Comparison of ENCODE assay signal across 14 mouse cellular contexts in the genomic region with DNA sequence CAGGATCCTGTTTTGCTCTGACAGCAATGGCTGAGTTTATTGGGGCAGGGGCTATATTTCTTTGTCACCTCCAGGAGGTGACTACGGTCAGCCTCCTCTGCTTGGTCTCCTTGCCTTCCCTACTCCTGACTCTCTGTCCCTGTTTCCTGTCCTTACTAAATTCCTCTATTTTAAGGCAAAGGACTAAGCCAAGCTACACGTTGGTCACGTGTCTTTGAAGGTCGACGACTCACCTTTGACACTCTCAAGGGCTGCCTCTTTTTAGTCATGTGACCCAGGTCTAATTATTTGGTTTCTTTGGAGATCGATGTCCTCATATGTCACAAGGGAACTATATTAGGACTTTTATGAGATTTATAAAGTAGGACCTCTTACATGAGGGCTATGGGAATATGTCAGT.
DNase-seq lines count a peak whose midpoint lies in the region; ATAC-seq lines count a peak whose summit lies in the region.
"Had no signal": no experiment of that assay in that cellular context is flagged by ENCODE, and none has a peak within 500 bp of the region (broad histone marks: within the 10 kb centered on the region; RNA-seq: fewer than 3 reads in every experiment).

No protein-coding gene starts in this region.

- H3K9me3 ChIP-seq in kidney, embryonic 14.5 days (ENCODE audit: control insufficient read depth, low read length) = no peaks in the 10 kb centered on the region
- H3K9me3 ChIP-seq in neural tube, embryonic 13.5 days = no peaks in the 10 kb centered on the region
- no peaks in the 10 kb centered on the region for H3K9me3 ChIP-seq in liver, embryonic 13.5 days (replicated peaks)
- H3K9me3 ChIP-seq: embryonic facial prominence, embryonic 10.5 days had no signal

- ATAC-seq in kidney, embryonic 14.5 days (ENCODE audit: low FRiP score, low TSS enrichment) = no peak
- no peak for ATAC-seq in neural tube, embryonic 13.5 days (ENCODE audit: low read depth)
- ATAC-seq in liver, embryonic 13.5 days (ENCODE audit: low read depth) = peak; percentile 11; the same call in 1 of the 2 replicates
- ATAC-seq in erythroblast, adult 5-6 weeks (replicated peaks; ENCODE audit: low FRiP score, poor library complexity, severe bottlenecking) = no peak
- no peak for ATAC-seq in granulocyte monocyte progenitor cell, adult 5-6 weeks (replicated peaks; ENCODE audit: poor library complexity, severe bottlenecking)

- no peak for DNase-seq in kidney, postnatal 14 days
- no peak for DNase-seq in neural tube, embryonic 10.5 days (ENCODE audit: extremely low spot score, low spot score)
- no peak for DNase-seq in liver, embryonic 13.5 days
- DNase-seq in right cerebral cortex, postnatal 4 days = no peak
- DNase-seq: cerebellum, adult 9-11 months; heart, postnatal 4 days; right cerebral cortex, postnatal 25 days had no signal

- H3K4me1 ChIP-seq in kidney, embryonic 14.5 days (ENCODE audit: control insufficient read depth, insufficient read depth, low read length) = peaks cover 30% of the 10 kb centered on the region
- peaks cover 71% of the 10 kb centered on the region for H3K4me1 ChIP-seq in neural tube, embryonic 13.5 days (replicated peaks)
- H3K4me1 ChIP-seq in liver, embryonic 13.5 days (replicated peaks) = peaks cover 33% of the 10 kb centered on the region

- no peaks in the 10 kb centered on the region for H3K36me3 ChIP-seq in kidney, embryonic 14.5 days (ENCODE audit: control insufficient read depth, insufficient read depth, low read length)
- H3K36me3 ChIP-seq in neural tube, embryonic 13.5 days = no peaks in the 10 kb centered on the region
- H3K36me3 ChIP-seq in liver, embryonic 13.5 days = no peaks in the 10 kb centered on the region
- H3K36me3 ChIP-seq: embryonic facial prominence, embryonic 10.5 days had no signal

- no peak overlapping the region for H3K9ac ChIP-seq in kidney, embryonic 14.5 days (ENCODE audit: low read depth, low read length)
- H3K9ac ChIP-seq in neural tube, embryonic 13.5 days = no peak overlapping the region
- no peak overlapping the region for H3K9ac ChIP-seq in liver, embryonic 13.5 days

- 72% methylated on average over 6 of the region's 6 CpGs for WGBS in kidney, embryonic 14.5 days
- 82% methylated on average over 6 of the region's 6 CpGs for WGBS in neural tube, embryonic 13.5 days
- 68% methylated on average over 6 of the region's 6 CpGs for WGBS in liver, embryonic 13.5 days (ENCODE audit: insufficient replicate concordance)

- no peak overlapping the region for H3K4me2 ChIP-seq in kidney, embryonic 14.5 days (replicated peaks; ENCODE audit: low read depth, low read length)
- no peak overlapping the region for H3K4me2 ChIP-seq in neural tube, embryonic 13.5 days
- H3K4me2 ChIP-seq in liver, embryonic 13.5 days = no peak overlapping the region

- no peaks in the 10 kb centered on the region for H3K27me3 ChIP-seq in kidney, embryonic 14.5 days (ENCODE audit: control insufficient read depth, insufficient read depth, low read length)
- no peaks in the 10 kb centered on the region for H3K27me3 ChIP-seq in neural tube, embryonic 13.5 days
- no peaks in the 10 kb centered on the region for H3K27me3 ChIP-seq in liver, embryonic 13.5 days
- H3K27me3 ChIP-seq: Patski had no signal

- H3K27ac ChIP-seq in kidney, embryonic 14.5 days (ENCODE audit: low read depth, low read length) = peak overlapping the region; percentile 89
- peak overlapping the region; percentile 10; the same call in 1 of the 2 replicates for H3K27ac ChIP-seq in neural tube, embryonic 13.5 days (replicated peaks)
- H3K27ac ChIP-seq in liver, embryonic 13.5 days = peak overlapping the region; percentile 78
- H3K27ac ChIP-seq: layer of hippocampus, adult 2 months had no signal

- no peak overlapping the region for H3K4me3 ChIP-seq in kidney, embryonic 14.5 days (ENCODE audit: low read length)
- no peak overlapping the region for H3K4me3 ChIP-seq in neural tube, embryonic 13.5 days
- no peak overlapping the region for H3K4me3 ChIP-seq in liver, embryonic 13.5 days (replicated peaks)
- H3K4me3 ChIP-seq: embryonic facial prominence, embryonic 10.5 days; layer of hippocampus, adult 2 months had no signal

Comparison
In these comparisons a context has a peak if more than half of its experiments do, and no peak if none do; other contexts are left out.
1. H3K27ac ChIP-seq: peak in every context shown above with its lines; median percentile 89 in kidney, embryonic 14.5 days; 78 in liver, embryonic 13.5 days; 10 in neural tube, embryonic 13.5 days.